Mouse (Mus musculus): Measurements from ENCODE around the gene Ppp1r3c.
A peak's percentile ranks its signal among the peaks of the same experiment; 100 is the strongest.
"Not testable (repeated sequence)": the region's sequence is repeated elsewhere in the genome, so short reads cannot be mapped to it uniquely, and the experiment has no call there.

Ppp1r3c gene

DNA sequence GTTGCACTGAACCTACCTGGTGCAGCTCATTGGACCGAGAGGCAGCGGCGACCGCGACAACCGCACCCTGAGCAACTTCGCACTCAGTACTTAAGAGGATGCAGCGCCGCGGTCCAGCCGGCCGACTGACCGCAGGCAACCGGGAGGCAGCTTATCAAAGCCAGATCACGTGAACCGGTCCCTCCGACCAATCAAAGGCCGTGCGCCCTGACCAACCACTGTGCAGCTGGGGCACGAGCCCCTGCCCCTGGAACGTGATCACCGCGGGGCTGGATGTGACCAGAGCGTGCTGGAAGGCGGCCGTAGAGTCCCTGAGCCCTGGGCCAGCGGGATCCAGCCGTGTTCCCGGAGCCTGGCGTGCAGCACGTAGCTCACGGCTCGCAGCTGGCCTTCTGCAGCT lies at the start of gene Ppp1r3c:
Gene Ppp1r3c (minus strand): TSS at position 117 of the 400 bp plus-strand sequence.
- peak; percentile 77 for DNase-seq

DNA sequence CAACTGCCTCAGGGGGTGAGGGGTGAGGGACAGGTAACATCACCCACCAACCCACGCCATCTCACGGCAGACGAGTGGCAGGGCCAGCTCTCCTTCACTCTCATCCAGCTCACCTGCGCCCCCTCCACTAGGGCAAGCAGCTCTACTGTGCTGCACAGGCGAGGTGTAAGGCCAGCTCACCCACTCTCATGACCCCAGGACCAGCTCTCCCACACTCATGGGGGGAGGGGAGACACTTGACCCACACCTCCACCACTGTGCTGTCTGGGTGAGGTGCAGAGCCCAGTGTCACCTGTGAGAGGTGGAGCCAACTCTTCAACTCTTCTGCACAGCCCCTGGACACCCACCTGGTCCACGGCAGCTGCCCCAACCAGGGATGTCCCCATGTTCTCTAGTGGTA lies 46.7 kb upstream of the Ppp1r3c start:
- no peak for DNase-seq

DNA sequence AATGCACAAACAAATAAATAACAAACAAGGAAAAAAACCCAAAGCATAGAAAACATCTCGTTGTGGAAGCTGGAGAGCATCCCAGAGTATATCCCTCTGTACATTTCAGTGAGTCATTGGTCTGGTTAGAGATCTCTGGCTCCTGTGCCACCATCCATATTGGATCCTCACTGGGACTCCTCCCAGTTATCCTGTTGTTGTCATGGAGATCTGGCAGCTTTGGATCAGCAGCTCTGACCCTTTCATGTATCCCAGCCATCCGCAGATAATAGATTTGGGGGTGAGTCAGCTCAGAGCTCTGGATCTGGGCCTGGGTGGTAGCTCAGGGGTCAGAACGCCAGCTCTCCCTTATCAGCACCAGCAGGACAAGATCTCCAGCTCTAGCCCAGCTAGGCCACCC lies 46.1 kb upstream of the Ppp1r3c start:
- DNase-seq, result no peak

DNA sequence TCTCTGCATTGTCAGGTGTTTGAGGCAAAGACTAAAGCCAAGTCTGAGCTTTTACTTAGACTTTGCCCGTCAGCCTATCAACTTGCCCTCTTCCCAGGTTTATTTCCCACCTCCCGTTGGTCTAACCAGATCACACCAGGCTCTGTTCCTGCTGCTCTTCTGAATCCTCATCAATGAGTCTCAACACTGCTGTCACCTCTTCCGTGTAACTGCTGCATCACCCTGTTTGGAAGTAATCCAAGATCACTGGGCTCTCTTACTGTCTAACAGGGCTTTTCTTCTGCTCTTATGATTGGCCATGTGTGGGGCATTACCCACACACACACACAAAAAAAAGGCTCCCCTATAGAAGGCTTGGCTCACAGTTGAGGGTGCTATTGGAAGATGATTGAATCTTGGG lies 45.5 kb upstream of the Ppp1r3c start:
- no peak for DNase-seq

DNA sequence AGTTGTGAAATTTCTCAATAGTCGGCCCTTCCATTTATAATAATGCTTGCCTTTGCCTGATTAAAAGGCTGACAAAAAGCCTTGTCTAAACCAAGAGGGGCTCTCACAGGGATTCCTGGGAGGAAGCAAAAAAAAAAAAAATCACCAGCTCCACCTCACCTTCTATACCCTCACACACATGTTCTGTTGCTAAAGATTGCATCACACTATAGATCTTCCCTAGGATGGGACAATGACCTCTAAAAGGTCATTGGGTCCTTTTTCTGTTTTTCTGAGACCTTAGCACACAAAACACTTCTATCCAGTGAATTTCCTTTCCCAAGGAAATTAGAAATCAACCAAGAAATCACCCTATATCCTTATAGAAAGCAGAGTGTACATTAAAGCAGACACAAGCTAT lies 43.9 kb upstream of the Ppp1r3c start:
- no peak for DNase-seq

DNA sequence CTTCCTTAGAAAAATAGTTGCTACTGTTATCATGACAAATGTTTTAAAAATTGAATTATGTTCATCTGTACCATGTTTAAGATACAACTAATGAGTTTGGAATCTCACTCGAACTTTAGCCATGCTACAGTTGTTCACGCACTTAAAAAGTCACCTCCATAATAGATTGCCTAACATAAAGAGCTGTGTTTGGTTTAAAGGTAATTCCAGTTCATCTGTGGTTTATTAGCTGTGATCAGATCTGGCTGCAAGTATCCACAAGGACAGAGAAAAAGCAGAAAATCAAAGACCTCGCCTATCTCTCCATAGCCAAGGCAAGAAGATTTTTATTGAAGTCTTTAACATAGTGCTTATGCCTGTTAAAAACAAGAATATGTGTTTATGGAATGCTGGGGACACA lies 43.3 kb upstream of the Ppp1r3c start:
- DNase-seq, result no peak

DNA sequence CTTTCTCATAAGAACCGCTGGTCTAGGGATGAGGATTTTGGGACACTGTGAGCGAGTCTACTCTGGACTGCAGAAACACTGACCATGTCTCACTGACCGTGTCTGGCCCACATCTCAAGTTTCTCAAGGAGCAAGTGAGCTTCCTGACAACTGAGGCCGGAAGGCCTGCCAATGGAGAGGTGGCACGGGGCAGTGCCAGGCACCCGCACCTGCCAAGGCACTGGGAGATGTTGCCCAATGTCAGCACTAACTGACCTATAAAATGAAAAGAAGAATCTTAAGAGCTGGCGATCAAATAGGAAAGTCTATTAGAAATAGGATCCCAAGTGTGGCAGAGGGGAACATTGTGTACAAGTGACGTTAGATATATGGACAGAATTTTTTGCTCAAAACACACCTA lies 39.1 kb upstream of the Ppp1r3c start:
- DNase-seq, result peak; percentile 16

DNA sequence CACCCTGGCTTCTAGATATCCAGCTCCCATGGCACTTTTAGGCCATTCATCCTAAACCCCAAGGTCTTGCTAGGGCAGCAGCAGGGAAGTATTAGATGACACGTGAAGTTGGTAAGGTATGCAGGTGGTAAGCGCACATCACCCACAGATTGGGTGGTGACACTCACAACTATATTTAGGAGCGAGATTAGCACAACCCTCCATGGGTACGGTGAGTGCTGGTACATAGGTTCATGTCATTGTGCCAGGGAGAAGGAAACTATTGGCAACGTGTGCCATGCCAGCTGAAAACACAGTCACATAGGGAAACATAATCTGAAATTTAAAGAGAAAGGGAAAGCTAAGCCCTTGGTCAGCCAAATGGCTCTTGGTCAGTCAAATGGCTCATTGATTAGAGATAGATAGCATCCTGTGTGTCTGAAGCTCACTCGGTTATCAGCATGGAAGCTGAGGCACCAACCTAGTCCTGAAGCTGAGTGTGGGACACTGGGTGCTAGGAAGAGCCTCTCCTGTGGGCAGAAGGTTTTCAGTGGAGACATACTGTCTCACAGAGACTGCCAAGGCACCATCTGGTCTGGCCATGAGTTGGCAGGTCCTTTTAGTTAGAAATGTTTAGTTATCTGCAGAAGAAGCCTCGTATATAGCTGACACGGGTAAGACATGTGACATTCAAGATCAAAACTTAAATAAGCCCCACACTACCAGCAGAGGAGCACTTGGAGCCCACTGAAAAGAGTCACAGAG lies 37.4 kb upstream of the Ppp1r3c start:
- peak; percentile 73 for DNase-seq

DNA sequence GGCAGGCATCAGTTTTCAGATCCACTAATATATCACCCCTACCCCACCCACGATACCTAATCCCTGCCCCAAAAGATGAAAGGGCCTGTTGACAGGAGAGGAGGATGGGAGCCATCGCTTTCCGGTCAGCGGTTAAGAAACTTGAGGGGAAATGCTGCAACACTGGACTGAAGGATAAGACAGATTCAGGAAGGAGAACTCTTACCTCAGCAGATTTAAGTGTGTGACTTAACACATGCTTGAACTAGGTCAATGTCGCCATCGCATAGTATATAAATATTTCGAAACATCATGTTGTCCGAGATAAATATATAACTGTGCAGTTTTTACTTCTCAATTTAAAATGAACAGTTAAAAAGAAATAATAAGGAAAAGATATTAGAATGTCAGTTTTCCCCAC lies 31.6 kb upstream of the Ppp1r3c start:
- DNase-seq, result no peak

DNA sequence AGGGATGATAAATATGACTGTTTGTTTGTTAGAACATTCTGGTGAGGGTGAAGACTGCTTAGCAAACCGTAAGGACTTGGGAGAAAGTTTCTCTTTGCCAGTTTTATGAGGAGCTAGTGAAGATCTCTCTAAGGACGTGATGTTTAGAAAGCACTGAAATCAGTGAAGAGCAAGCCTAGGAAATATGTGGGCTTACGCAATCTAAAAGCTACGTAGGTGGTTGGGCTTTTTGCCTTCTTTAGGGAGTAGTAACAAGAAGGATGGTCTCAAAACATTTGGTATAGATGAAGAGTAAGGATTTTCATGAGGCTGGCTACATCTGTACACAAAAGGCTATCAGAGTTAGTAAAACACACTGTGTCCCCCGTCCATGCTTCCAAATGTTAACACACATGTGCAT lies 28.0 kb upstream of the Ppp1r3c start:
- no peak for DNase-seq

DNA sequence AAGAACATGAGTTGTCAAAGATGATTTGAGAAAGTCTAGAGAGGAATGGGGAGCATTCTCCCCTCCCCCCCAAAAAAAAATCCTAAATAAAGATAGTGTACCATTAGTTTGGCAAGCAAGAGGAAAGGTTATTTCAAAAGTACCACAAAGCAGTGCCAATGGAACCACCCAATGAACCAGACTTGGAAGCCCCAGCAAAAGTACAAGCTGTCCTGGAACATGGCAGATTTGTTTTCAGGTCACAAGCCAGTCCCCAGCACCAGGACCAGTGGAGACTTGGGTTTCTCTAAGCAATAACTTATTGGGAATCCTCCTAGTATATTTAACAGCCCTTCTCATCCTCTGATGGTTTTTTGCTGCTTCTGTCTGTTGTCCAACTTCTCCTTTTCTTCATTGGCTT lies 12.5 kb upstream of the Ppp1r3c start:
- DNase-seq, result no peak

DNA sequence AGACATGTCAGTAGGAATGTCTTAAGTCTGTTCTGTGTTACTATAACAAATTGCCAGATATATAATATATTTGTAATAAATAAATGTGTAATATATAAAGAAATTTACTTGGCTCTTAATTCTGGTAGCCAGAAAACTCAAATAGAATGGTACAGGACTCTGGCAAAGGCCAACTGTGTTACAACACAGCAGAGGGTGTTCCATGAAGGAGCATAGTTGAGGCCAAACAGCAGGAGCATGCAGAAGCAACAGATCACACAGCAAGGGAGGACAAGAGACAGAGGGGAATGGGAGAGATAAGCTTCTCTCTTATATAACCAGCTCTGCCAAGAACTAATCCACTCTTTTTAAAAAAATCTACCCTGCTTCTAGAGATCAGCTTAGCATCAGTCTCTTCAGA lies 5.9 kb upstream of the Ppp1r3c start:
- DNase-seq, result no peak

DNA sequence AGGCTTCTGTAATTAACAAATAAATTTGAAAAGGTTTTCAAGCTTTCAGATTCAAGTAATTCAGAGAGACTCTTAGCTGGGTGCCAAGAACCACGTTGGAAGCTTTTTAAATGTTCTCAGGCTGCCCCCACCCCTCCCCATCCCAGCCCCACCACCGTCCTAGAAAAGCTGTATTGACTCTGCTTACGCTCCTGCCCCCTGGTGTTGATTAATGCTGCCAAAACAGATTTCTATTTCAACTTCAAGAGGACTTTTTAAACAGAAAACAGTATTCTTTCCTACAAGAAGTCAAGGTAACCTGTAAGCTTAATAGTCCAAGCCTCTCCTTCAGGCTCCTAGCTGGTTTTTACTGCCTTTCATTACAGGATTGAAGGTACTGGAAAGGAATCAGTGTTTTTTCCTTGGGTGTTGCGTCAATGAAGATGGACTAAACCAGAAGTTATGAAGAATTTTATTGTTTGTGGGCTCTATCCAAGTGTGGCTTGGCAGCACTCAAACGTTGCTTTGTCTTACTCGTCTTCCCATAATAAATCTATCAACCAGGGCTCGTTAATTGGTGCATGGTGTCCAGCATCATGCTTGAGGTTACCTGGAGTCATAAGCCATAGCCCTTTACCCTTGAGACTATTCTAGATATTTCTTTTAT lies 3.2 kb upstream of the Ppp1r3c start:
- no peak for DNase-seq

DNA sequence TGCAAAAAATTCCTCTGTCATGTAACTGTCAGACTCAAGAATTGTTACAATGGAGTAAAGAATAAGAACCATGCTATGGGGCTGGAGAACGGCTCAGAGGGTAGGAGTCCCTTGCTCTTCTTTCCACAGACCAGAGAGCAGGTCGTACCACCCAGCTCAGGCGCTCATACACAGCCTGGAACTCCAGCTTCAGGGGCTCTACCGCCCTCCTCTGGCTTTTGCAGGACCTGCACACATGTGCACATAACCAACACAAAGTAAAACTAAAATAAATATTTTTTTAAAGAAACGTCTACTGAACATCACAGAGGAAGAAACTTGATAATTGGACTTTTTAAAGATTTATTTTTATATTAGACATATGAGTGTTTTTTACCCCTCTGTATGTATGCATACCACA lies 1.6 kb upstream of the Ppp1r3c start:
- DNase-seq, result no peak

DNA sequence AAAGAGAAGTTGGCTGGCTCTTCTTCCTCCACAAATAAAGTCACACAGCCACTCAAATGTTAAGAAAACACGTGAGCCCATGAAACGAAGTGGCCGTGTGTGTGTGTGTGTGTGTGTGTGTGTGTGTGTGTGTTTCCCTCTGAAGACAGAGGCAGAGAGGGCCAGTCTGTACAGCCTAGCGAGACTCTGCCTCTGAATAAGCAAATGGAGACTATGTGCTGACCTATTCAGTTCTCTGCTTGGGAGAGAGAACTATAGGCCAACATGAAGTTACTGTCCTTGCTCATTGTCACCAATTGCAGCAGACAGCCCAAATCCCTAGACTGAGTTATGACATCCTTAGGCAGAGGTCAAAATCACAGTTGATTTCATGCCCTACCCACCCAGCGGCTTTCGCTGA lies 634 bp upstream of the Ppp1r3c start:
- DNase-seq, result no peak

DNA sequence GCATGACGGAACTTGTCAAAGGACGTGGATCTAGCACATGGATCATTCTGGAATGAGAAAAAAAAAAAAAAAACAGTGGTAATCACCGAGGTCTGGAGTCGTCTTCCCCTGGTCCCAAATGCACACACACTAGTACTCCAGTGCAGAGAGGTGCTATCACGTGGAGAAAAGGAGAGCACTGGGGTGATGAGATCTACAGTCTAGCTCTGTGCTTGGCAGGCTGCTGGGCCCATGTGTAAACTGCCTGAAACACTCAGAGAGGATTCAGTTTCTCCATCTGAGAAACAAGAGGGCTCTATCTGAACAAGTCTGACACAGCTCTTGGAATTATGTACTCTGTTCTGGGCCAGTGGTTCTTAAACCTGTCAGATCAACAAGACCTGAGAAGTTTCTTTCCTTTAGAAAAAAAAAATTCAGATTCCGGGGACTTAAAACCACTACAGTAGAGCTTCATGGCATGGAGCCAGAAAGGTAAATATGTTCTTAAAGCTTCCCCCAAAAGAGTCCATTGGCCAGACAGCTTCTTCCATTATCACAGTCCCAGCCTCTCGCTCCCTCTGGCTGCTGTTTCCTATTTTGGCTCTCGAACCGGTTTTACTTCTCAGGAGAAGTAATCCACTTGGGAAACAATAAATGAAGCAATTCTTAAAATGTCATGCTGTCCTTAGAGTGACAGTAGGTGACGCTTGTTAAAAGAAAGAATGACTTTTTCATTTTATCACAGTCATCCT lies 2.0 kb downstream of the Ppp1r3c start:
- no peak for DNase-seq

DNA sequence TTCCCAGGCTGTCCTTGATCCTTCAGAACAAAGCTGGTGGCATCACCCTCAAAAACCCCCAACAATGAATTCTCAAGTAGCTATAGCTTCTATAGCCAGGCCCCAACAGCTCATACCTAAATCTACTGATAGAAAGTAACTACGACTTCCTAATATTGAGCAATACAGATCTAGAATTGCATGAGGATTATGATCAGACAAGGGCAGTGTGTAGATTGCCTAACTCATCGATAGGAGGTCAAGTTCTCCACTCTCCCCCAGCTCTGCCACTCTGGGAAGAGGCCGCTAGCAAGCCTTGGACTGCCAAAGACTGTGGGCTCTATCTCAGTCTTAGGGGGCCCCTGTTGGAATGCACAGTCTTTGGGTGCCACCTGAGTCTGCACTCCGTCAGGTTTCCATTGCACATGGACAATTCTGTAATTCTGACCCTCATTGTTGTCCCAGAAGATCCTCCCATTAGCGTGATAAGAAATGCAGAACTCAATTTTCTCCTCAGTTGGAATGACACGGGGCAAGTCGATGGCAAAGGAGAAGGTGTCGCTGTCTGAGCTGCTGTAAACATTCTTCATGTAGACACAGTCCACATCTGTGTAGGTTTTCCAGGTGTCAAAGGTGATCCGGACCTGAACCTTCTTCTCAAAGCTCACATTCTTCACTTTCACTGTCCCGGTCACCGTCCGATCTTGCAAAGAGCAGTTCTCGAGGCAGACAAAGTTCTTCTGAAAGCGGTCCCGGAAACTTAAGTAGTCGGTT lies 3.1 kb downstream of the Ppp1r3c start:
- DNase-seq, result no peak

DNA sequence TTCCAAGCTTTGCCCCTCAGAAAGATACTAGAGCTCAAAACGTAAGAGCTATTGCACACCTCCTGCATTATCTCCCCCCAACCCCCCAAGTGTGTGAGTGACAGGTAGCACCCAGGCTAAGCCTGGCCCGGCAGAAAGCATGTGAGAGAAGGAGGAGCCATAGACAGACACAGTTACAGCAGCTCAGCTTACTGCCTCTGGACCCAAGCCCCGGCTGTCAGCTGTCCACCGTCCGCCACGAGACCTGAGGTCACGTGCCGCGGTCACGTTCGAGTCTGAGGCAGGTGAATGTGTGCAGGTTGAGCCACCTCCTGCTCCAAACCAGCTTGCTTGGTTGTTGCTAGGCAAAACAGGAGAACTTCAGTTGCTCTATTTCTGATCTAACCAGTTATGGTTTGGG lies 5.1 kb downstream of the Ppp1r3c start:
- no peak for DNase-seq

DNA sequence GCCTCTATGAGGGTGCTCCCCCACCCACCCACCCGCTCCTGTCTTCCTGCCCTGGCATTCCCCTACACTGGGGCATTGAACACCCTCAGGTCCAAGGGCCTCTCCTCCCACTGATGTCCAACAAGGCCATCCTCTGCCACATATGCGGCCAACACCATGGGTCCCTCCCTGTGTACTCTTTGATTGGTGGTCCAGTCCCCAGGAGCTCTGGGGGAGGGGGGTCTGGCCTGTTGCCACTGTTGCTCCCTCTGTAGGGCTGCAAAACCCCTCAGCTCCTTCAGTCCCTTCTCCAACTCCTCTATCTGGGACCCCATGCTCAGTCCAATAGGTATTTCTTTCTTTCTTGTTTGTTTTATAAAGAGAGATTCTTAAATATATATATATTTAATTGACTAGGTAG lies 6.0 kb downstream of the Ppp1r3c start:
- not testable (repeated sequence) for DNase-seq

DNA sequence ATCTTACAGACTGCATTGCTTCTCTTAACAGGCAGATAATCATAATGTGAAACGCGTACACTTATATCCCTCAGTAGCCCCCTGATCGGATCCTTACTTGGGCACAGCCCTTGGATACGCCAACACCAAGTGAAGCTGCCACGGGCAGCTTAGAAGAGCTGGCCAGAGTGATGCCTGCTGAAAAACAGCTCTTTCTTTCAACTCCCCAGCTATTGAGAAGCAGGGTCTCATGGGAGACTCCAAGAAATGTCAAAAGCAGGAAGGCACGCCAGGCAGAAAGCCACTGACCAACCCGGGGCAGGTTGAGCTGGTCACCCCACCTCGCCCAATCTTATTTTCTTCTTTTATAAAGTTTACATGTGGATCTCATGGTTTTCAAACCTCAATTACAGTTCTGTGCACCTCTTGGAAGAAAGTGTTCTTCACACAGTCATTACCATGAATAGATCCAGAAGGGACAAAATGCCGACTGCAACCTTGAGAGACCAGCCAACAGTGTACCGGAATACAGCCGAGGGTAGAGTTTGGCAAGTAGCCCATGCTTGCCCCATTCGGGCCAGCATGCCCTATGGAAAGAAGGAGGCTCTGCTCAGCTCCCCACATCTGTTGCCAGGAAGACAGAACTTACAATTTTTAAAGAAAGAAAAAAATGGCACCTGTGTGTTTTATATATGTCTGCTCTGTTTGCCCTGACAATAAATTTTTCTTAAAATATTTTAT lies 7.6 kb downstream of the Ppp1r3c start:
- DNase-seq, result no peak

DNA sequence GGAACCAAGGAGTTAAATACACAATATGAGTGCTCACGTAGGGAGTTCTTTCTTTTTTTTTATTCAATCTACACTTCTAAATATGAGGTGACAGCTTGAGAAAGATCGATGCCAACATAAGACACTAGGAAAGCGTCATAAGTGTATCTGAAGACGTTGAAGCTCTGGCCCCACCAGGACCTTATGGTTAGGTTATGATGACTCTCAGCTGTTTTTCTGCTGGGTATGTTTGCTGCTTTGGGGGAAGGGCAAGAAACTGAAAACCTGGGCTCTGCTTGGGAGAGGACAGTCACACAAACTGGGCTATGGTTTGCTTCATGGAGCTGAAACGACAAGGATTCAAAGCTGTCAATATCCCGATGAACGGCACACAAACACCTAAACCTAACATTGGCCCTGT lies 11.5 kb downstream of the Ppp1r3c start:
- no peak for DNase-seq

DNA sequence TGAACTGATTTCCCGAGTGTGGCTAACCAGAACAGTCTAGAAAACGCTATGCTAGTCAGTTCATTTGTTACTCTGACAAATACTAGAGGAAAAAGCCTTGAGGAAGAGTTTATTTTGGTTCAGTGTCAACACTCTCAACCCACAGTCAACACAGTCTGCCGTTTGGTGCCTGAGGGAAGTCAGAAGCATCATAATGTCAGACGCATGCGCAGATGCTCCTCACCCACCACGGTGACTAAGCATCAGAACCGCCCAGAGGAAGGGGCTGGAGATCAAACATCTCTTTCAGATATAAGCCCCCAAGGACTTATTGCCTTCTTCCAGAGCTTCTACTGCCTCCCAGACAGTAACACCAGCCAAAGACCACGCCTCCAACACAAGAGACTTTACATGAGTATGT lies 15.3 kb downstream of the Ppp1r3c start:
- DNase-seq, result no peak

DNA sequence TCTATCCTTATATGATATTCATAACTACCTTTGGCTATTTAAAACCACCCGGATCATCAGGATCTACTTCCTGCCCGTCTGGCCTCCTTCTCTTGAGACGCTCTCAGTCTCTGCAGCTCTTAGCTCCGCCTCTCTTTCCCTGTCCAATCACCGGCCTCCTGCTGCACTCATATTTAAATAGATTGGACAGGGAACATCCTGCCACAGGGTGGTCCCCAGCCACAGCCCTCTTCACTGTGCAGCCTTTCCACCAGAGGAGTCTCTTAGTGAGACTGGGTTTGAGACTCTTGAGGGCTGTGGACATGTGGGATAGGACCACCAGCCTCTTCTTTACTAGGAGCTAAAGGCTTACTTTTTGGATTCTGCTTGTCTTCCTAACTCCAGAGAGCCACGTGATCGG lies 20.2 kb downstream of the Ppp1r3c start:
- DNase-seq, result no peak

All from cerebellum, adult 9-10 months (tissue).